Mouse (Mus musculus) skeletal muscle tissue, adult 2 months (tissue): ENCODE measurements around the gene Slc25a41.

Experiments
- DNase-seq: peaks from one replicate; pipeline ENCODE4 v3.0.0-alpha.2; 2012; ENCODE audit warnings: low read depth, low spot score

Gene Slc25a41

GRCm38 (mm10) chr17:57047406-57047805 is 6.0 kb upstream of the Slc25a41 start:
- DNase-seq = no peak

GRCm38 (mm10) chr17:57038978-57039377 is 2.5 kb downstream of the Slc25a41 start:
- no peak for DNase-seq

- no peak for DNase-seq
Measured at GRCm38 (mm10) chr17:57032854-57033253, 8.6 kb downstream of the Slc25a41 start.

- peak; percentile 100 for DNase-seq
Measured at GRCm38 (mm10) chr17:57031661-57032420, 9.6 kb downstream of the Slc25a41 start.

GRCm38 (mm10) chr17:57030931-57031660 is 10.4 kb downstream of the Slc25a41 start, which contains the start of gene Khsrp:
Gene Khsrp, minus strand, starts transcription at chr17:57031522.
- DNase-seq = no peak

GRCm38 (mm10) chr17:57029691-57030090 is 11.8 kb downstream of the Slc25a41 start:
- DNase-seq = no peak

GRCm38 (mm10) chr17:57027471-57027870 is 14.0 kb downstream of the Slc25a41 start:
- no peak for DNase-seq

- DNase-seq = no peak
Measured at GRCm38 (mm10) chr17:57020960-57021359, 20.5 kb downstream of the Slc25a41 start.

- no peak for DNase-seq
Measured at GRCm38 (mm10) chr17:57019693-57020092, 21.8 kb downstream of the Slc25a41 start.

- no peak for DNase-seq
Measured at GRCm38 (mm10) chr17:57012245-57012795, 29.1 kb downstream of the Slc25a41 start.

- DNase-seq = peak; percentile 100
Measured at GRCm38 (mm10) chr17:57011236-57012141, 30.0 kb downstream of the Slc25a41 start, which contains the start of the genes Gtf2f1 and Gm17949. Gene Gtf2f1, minus strand, starts transcription at chr17:57011288. Gene Gm17949, plus strand, starts transcription at chr17:57011469.

GRCm38 (mm10) chr17:57010911-57011235 is 30.6 kb downstream of the Slc25a41 start:
- DNase-seq = no peak

- no peak for DNase-seq
Measured at GRCm38 (mm10) chr17:57007137-57007905, 34.1 kb downstream of the Slc25a41 start.

- DNase-seq = no peak
Measured at GRCm38 (mm10) chr17:57003994-57004393, 37.5 kb downstream of the Slc25a41 start.

GRCm38 (mm10) chr17:57001228-57001627 is 40.2 kb downstream of the Slc25a41 start:
- DNase-seq = no peak

GRCm38 (mm10) chr17:56999968-57000609 is 41.4 kb downstream of the Slc25a41 start, which contains the start of gene Pspn:
Gene Pspn, minus strand, starts transcription at chr17:57000018.
- no peak for DNase-seq

GRCm38 (mm10) chr17:56999414-56999813 is 42.0 kb downstream of the Slc25a41 start:
- DNase-seq = no peak

GRCm38 (mm10) chr17:56997029-56997667 is 44.3 kb downstream of the Slc25a41 start, which contains the start of gene Alkbh7:
Gene Alkbh7, plus strand, starts transcription at chr17:56997339.
- DNase-seq = peak; percentile 98

GRCm38 (mm10) chr17:56996506-56996905 is 44.9 kb downstream of the Slc25a41 start:
- no peak for DNase-seq
